Mouse (Mus musculus): ENCODE results near the gene Tom1l1. TPM values are rescaled to one million over a fixed set of nuclear protein-coding genes. Genes with fewer than 3 reads are reported as not detected.

Tom1l1 gene
- 0.92 TPM for polyA plus RNA-seq (2017; shearing (Covaris generic))

GRCm38 (mm10) chr11:90687460-90688416 lies at the start of gene Tom1l1:
TSS of gene Tom1l1 (minus strand) at chr11:90688366.

DNA sequence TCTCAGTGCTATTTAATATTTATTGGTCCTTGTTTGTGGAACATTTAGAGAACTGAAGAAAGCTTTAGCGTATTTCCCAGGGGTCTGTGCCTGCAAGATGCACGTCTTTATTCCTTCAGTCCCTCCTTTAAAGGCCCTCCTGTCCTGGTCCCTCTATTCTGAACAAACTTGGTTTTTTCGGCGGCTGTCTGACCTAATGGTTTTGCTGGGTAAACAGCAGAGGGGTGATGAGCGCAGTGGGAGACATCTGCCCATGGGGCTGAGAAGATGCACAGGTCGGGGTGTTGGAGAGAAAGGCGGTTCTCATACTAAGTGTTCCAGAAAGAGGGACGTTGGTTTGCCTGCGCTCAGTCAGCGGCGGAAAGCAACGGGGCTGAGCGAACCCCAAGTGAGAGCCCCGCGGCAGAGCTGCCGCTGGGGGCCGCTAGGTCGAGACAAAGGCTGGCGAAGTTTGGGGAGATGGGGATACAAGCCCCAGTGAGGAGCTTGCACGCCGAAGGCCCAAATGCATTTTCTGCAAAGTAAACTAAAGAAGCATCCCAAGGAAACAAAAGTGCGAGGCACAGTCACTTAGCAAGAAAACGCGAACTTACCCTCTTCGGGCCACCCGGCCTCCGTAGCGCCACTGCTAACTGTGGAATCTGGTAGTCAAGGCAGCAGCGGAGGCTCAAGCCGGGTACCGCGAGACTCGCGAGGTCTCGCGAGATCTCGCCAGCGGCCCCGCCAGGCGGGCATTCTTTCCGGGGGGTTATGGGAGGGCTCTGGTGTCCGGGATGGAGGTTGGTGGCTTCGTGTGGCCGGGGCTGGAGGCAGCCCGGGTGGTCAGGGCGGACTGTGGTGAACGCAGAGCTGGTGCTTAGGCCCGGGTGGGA lies 50.5 kb downstream of the Tom1l1 start, which contains the start of the genes Stxbp4 and Cox11:
Stxbp4 (minus strand) TSS at position 645 of the 872 bp plus-strand sequence.
Cox11 (plus strand) TSS at position 734 of the 872 bp plus-strand sequence.

Other genes starting within 250 kb of the Tom1l1 start
- 4.2 TPM for gene Stxbp4, start 50.3 kb downstream of the Tom1l1 start, polyA plus RNA-seq (2017; shearing (Covaris generic))
- 31.5 TPM for gene Cox11, start 50.2 kb downstream of the Tom1l1 start, polyA plus RNA-seq (2017; shearing (Covaris generic))